Mouse (Mus musculus): ENCODE measurements at regions not wholly inside any gene's neighbourhood (a gene's known extent, or its start where the extent isn't known, plus 50 kb on each side); places are given as distances from the start of the nearest gene placed in this dataset.
A peak's percentile ranks its signal among the peaks of the same experiment; 100 is the strongest.

DNA sequence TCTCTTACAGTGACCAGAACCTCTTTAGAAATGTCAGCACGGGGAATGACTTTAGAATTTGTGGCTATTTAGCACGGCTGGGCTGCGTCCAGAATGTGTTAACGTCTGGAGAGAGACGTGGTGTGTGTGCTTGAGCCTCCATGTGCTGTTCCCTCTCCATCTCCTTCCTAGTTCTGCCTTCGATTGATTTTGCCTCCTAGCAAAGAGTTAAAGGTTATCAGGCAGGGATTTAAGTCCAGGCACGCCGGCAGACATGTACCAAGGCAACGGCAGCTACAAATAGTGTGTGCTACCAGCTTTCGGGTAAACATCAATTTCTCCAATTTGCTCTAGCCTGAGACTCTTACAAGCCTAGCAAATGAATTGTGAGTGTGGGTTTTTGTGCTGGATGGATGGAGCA, 285.7 kb downstream of the Icos start:
- DNase-seq (ENCODE audit: inconsistent age in 2 of 2, low spot score in 1 of 2), result peak in 1 of 2 experiments; percentile 35

- DNase-seq (ENCODE audit: inconsistent age in 2 of 2, low spot score in 1 of 2), result no peak
Observed at GRCm38 (mm10) chr1:61265706-61266127, 288.0 kb downstream of the Icos start.

GRCm38 (mm10) chr1:61273843-61274242, 296.1 kb downstream of the Icos start:
- no peak for DNase-seq (ENCODE audit: inconsistent age in 2 of 2, low spot score in 1 of 2)

GRCm38 (mm10) chr1:61274244-61274643, 296.5 kb downstream of the Icos start:
- DNase-seq (ENCODE audit: inconsistent age in 2 of 2, low spot score in 1 of 2), result no peak

- DNase-seq (ENCODE audit: inconsistent age in 2 of 2, low spot score in 1 of 2), result no peak
Observed at GRCm38 (mm10) chr1:61277170-61277710, 299.5 kb downstream of the Icos start.

- no peak for DNase-seq (ENCODE audit: inconsistent age in 2 of 2, low spot score in 1 of 2)
Observed at GRCm38 (mm10) chr1:61288185-61288584, 310.5 kb downstream of the Icos start.

DNA sequence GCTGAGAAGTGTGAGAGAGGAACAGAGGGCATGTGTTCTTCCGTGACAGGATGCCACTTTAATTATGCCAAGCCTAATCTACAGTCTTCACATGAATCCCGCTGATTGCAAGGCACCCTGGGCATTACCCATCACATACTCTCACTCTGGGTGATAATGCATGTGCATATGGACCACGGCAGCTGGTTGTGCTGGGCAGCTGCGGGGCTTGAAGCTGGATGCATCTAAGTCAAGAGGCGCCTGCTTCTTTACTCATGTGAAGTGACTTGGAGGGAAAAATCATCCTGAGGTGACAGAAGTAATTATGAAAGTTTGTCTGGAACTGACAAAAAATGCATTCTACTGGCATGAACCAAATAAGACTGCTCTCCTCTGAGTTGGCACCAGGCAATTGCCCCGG, 311.2 kb downstream of the Icos start:
- DNase-seq (ENCODE audit: inconsistent age in 2 of 2, low spot score in 1 of 2), result no peak

GRCm38 (mm10) chr1:61289552-61289951, 311.8 kb downstream of the Icos start:
- DNase-seq (ENCODE audit: inconsistent age in 2 of 2, low spot score in 1 of 2), result no peak

DNA sequence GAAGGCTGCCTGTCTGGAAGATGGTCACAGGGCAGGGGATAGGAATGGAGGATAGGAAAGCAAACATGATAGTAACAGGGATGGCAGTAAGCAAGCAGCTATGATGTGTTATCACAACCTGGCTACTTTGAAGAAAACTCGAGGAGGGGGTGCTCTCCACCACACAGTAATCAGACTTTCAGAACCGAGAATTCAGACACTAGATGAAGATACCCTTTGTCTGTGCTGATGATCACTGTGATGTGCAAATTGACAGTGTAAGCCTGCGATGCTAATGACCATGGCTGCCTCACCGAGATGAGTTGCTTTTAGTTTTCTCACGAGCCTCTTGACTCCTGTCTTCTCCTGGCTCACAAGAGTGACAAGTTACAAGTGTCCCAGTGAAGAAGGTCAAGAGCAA, 315.4 kb downstream of the Icos start:
- DNase-seq (ENCODE audit: inconsistent age in 2 of 2, low spot score in 1 of 2), result no peak

DNA sequence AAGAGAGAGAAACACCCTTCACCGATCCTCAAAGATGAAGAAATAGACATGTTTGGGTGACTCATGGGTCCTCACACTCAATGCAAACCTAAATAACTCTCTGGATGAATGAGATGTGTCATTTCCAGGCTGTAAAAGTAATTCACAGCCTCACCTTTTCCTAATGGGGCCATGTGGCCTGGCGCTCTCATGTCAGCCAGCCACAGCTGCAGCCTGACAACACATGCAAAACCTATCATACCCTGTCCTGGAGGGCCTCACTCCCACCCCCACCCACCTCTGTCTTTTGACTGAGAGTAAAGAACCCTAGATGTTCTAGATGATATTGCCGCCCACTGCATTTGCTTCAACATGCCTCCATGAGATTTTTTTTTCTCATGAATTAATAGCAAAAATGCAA, 317.5 kb downstream of the Icos start:
- no peak for DNase-seq (ENCODE audit: inconsistent age in 2 of 2, low spot score in 1 of 2)

DNA sequence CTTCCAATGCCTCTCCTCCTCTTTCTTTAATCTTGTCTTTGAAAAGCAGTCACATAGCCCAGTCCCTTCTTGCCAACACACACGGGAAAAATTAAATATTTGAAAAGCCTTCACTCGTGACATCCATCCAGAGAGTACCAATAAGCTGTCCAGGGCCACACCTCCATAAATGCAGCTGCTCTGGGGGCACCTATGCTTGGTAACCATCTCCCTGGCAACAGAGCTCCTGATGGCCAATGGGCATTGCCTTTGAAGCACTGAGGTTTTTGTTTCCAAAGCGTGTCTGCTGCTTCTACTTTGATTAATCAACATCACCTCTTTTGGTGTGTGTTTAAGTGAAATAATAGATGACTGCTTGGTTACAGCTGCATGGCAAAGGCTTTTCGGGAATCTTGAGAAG, 319.1 kb downstream of the Icos start:
- DNase-seq (ENCODE audit: inconsistent age in 2 of 2, low spot score in 1 of 2), result no peak

GRCm38 (mm10) chr1:61297361-61297760, 319.6 kb downstream of the Icos start:
- no peak for DNase-seq (ENCODE audit: inconsistent age in 2 of 2, low spot score in 1 of 2)

- DNase-seq (ENCODE audit: inconsistent age in 2 of 2, low spot score in 1 of 2), result peak; percentile 27 to 87
Observed at GRCm38 (mm10) chr1:61298064-61298463, 320.3 kb downstream of the Icos start.

- no peak for DNase-seq (ENCODE audit: inconsistent age in 2 of 2, low spot score in 1 of 2)
Observed at GRCm38 (mm10) chr1:61298779-61299178, 321.1 kb downstream of the Icos start.

DNA sequence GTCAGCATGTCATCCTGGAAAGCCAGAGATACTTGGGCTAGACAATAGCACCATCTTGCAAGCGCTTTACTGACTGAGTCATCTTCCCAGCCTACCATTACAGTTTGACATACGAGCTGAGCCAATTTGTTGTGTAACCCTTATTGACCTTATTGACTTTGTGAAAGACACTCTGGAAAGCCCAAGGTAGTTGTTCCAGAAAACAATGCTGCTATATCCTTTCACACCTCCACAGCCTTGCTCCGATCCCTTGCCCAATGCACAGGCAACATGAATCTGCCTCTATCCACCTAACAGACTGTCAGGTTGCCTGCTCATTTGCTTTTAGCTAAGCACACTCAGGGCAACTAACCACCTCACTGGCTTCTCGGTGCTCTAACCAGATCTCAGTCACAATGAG, 322.8 kb downstream of the Icos start:
- peak in 1 of 2 experiments; percentile 74 for DNase-seq (ENCODE audit: inconsistent age in 2 of 2, low spot score in 1 of 2)

DNA sequence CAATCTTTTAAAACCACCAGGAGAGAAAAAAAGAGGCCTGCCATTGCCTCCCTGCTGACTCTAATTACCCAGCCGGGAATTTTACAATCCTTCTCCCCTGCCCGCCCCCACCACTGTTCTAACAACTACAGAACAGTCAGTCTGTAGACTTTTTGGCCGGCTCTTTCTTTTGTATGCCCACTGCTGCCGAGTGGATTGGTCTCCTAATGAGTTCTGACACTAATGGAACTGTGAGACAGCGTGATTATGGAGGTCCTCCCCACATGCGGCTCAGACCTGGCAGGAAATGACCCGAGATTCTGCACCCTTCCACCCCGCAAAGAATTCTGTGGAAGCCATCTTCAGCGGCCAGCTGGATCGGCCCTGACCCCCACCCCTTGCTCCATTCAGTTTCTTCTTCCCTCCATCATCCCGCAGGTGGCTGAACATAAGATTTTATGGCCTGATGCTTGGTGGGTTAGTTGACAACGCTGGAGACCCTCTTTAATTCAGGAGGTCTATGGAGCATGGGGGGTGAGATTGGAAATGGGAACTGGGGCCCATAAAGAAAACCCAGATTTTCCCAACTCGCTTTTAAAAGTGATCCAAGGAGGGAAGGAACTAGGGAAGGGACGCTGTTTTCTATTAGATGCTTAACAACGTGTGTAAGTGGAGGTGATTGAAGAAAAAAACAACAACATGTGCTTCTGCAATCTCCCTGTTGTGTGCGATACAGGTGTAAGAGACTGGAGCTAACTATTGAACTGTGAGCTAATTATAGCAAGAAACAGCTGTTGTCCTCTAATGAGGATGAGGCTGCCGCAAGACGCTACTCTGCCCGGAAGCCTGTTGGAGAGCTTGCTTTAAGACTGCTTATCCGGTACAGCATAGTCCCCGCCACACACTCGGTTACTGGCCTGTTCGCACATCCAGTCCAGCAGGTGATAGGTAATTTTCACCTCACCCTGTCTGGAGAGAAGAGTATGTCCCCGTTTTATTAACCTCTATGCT, 323.6 kb downstream of the Icos start:
- no peak for DNase-seq (ENCODE audit: inconsistent age in 2 of 2, low spot score in 1 of 2)

GRCm38 (mm10) chr1:61302570-61303071, 324.9 kb downstream of the Icos start:
- DNase-seq (ENCODE audit: inconsistent age in 2 of 2, low spot score in 1 of 2), result no peak

- no peak for DNase-seq (ENCODE audit: inconsistent age in 2 of 2, low spot score in 1 of 2)
Observed at GRCm38 (mm10) chr1:61306296-61306695, 328.6 kb downstream of the Icos start.

- DNase-seq (ENCODE audit: inconsistent age in 2 of 2, low spot score in 1 of 2), result peak; percentile 38 to 60
Observed at GRCm38 (mm10) chr1:61309563-61309962, 329.1 kb upstream of the Pard3b start.

- no peak for DNase-seq (ENCODE audit: inconsistent age in 2 of 2, low spot score in 1 of 2)
Observed at GRCm38 (mm10) chr1:61310063-61310760, 328.4 kb upstream of the Pard3b start.

DNA sequence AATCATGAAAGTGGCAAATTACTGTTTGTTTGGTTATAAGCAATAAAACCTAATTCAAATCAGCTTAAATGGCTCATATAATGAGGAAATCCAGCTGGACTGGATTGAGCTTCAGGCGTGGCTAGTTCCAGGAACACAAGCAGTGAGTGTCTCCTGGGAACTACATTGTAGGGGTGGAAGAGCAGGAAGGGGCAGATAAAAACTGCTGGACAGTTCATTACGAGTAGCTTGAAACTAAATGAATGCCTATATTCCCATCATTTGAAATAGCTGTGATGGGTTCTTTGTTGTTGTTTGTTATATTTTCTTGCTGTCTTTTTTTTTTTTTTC, 327.9 kb upstream of the Pard3b start:
- no peak for DNase-seq (ENCODE audit: inconsistent age in 2 of 2, low spot score in 1 of 2)

GRCm38 (mm10) chr1:61313196-61313595, 325.4 kb upstream of the Pard3b start:
- DNase-seq (ENCODE audit: inconsistent age in 2 of 2, low spot score in 1 of 2), result peak in 1 of 2 experiments; percentile 84

All from adrenal gland, adult (tissue).